Mouse (Mus musculus): ENCODE results near the gene Gm609. TPM values are rescaled to one million over a fixed set of nuclear protein-coding genes. Genes with fewer than 3 reads are reported as not detected.

Gene Gm609
- polyA plus RNA-seq, 1 experiment from 2014 or later = 0.82 TPM

DNA sequence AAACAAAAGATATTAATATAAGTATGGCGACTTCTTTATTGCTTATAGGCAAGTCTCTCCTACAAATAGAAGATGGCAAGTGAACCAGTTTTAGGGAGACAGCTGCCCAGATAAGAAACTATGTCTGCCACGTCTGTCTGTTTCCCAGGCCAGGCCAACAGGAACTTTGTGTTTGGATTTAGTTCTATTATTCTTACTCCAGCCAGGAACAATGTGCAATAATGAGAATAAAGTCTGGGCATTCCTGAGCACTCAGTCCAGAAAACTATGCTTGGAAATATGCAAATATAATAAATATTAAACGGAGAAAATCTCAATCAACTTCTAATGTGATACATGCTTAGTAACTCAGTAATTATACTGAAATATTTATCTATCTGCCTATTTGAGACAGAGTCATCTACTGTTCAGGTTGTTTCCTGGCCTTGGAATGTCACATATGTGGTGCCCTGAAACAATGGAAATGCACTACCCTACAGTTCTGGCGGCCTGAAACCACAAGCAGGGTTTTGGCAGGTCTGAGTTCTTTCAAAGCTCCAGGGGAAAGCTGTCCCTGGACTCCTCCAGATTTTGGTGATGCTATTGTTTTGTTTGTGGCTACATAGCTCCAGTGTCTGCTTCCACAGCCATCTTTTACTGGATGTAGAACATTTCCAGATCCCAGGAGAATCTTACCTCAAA is 123.3 kb downstream of the Gm609 start:
- Histone ChIP-seq H3K4me2 (no peak overlapping the region), H3K4me3 (replicated peaks) (no peak overlapping the region), H3K4me1 (no peaks in the 10 kb centered on the region), H3K27ac (no peak overlapping the region), H3K27me3 (replicated peaks) (no peaks in the 10 kb centered on the region), H3K9ac (no peak overlapping the region), H3K9me3 (no peaks in the 10 kb centered on the region), H3K36me3 (no peaks in the 10 kb centered on the region)
- WGBS = 65% methylated on average over 4 of the region's 4 CpGs
- no peak for ATAC-seq (ENCODE audit: insufficient read depth, low FRiP score, low read depth)

DNA sequence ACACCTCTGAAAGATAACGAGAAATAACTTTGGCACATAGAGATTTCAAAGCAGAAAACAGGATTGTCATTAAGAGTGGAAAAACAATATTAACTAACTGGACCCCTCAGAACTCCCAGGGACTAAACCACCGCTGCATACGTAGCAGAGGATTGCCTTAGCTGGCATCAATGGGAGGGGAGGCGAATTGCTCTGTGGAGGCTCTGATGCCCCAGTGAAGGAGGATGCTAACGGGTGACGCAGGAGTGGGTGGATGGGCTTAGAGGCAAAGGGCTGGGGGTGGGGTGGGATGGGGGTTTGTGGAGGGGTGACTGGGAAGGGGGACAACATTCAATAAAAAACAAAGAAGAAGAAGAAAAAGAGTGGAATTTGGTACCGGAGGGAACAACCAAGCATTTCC is 126.7 kb downstream of the Gm609 start:
- Histone ChIP-seq H3K27ac (no peak overlapping the region), H3K4me3 (replicated peaks) (no peak overlapping the region), H3K4me1 (no peaks in the 10 kb centered on the region), H3K9ac (no peak overlapping the region), H3K36me3 (no peaks in the 10 kb centered on the region), H3K9me3 (no peaks in the 10 kb centered on the region), H3K27me3 (replicated peaks) (no peaks in the 10 kb centered on the region), H3K4me2 (no peak overlapping the region)
- ATAC-seq (ENCODE audit: insufficient read depth, low FRiP score, low read depth) = no peak
- 72% methylated on average over 7 of the region's 7 CpGs for WGBS

DNA sequence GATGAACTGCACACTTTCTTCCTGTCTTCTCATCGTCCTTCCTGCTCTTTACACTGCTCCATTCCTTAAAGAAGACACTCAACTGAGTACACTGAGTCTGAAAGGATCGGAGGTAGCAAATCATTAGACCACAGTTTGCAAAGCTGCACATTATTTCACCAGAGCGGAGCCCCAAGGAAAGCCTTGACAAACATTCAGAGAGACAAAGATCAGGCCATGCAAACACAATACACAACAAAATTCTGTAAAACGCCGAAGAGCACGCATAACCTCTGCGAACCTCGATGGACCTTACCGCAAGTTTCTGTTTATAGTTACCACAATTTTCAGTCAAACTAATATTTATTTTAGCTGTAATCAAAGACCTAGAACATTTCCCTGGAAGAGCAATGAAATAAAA is 127.4 kb downstream of the Gm609 start:
- Histone ChIP-seq H3K9me3 (no peaks in the 10 kb centered on the region), H3K4me1 (no peaks in the 10 kb centered on the region), H3K4me3 (replicated peaks) (no peak overlapping the region), H3K4me2 (no peak overlapping the region), H3K36me3 (no peaks in the 10 kb centered on the region), H3K27me3 (replicated peaks) (no peaks in the 10 kb centered on the region), H3K9ac (no peak overlapping the region), H3K27ac (no peak overlapping the region)
- ATAC-seq (ENCODE audit: insufficient read depth, low FRiP score, low read depth) = no peak
- 38% methylated on average over 9 of the region's 9 CpGs for WGBS

DNA sequence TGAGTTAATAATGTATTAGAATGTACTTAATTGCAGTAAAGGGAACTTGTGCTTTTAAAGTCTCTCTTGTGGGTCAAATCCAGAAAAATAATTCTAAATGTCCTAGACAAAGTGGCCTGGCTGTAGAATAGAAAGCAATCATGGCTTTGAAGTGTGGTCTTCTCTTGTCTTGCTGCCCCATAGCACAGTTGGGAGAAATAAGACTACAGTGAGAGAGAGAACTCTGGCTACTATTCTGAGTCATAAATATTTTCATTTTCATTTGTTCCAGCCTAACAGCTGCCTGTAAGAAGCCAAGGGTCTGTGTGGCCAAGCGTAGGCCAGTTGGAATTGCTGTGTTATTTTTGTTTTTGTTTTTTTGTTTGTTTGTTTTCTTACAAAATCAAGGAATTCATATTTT is 128.1 kb downstream of the Gm609 start:
- Histone ChIP-seq H3K9me3 (no peaks in the 10 kb centered on the region), H3K9ac (no peak overlapping the region), H3K4me2 (no peak overlapping the region), H3K27me3 (replicated peaks) (no peaks in the 10 kb centered on the region), H3K36me3 (no peaks in the 10 kb centered on the region), H3K27ac (no peak overlapping the region), H3K4me3 (replicated peaks) (no peak overlapping the region), H3K4me1 (no peaks in the 10 kb centered on the region)
- WGBS = 94% methylated on average over 1 of the region's 1 CpGs
- ATAC-seq (ENCODE audit: insufficient read depth, low FRiP score, low read depth) = no peak

DNA sequence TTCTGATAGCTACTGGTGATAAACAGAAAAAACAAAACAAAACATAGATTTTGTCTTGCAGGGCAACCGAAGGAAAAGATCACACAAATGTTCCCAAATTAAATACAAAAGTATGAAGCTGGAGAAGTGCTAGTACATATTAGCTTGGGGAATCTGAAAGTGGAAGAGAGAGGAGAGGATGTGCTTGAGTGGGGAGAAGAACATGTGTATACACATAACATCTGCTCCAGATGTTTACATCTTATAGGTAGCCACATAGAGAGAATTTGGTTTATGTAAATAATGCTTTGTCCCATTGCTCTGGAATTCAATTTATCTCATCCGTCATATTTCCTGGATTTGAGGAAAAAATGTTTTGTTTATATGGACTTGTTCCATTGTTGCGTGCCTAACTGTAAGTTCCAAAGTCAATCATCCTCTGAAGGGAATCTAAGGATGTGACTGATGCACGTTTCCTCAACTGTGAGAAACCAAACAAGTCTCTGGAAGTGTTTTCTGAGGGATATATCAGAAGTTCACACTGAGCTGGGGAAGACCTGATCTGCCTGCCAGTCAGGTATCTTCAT is 129.2 kb downstream of the Gm609 start:
- no peaks in the 10 kb centered on the region for H3K9me3 ChIP-seq
- H3K4me2 ChIP-seq = no peak overlapping the region
- H3K9ac ChIP-seq = no peak overlapping the region
- 43% methylated on average over 4 of the region's 4 CpGs for WGBS
- no peaks in the 10 kb centered on the region for H3K27me3 ChIP-seq (replicated peaks)
- no peak for ATAC-seq (ENCODE audit: insufficient read depth, low FRiP score, low read depth)
- no peaks in the 10 kb centered on the region for H3K36me3 ChIP-seq
- no peak overlapping the region for H3K27ac ChIP-seq
- no peak overlapping the region for H3K4me3 ChIP-seq (replicated peaks)
- H3K4me1 ChIP-seq = no peaks in the 10 kb centered on the region

Other genes with a start within 250 kb of the Gm609 start
- gene Cd200, start 83.9 kb downstream of the Gm609 start, polyA plus RNA-seq (2015; fragmentation: Nextera tagmentation; extraction: Ambion mirVana) = 37.3 and 38.1 TPM in 2 replicates
- gene Gm17783, start 39.1 kb upstream of the Gm609 start, polyA plus RNA-seq (2015; fragmentation: Nextera tagmentation; extraction: Ambion mirVana) = 1.4 and 2.7 TPM in 2 replicates
- gene Slc9c1, start 42.3 kb upstream of the Gm609 start, polyA plus RNA-seq (2015; fragmentation: Nextera tagmentation; extraction: Ambion mirVana) = not detected in 2 replicates
- 0.21 and 0.63 TPM in 2 replicates for gene Gcsam, start 117.4 kb upstream of the Gm609 start, polyA plus RNA-seq (2015; fragmentation: Nextera tagmentation; extraction: Ambion mirVana)
- 2.6 and 3.2 TPM in 2 replicates for gene BC016579, start 161.1 kb upstream of the Gm609 start, polyA plus RNA-seq (2015; fragmentation: Nextera tagmentation; extraction: Ambion mirVana)
- 0.32 TPM in 1 of 2 replicates, not detected in the other for gene Tmprss7, start 200.7 kb upstream of the Gm609 start, polyA plus RNA-seq (2015; fragmentation: Nextera tagmentation; extraction: Ambion mirVana)
- gene Tagln3, start 231.6 kb upstream of the Gm609 start, polyA plus RNA-seq (2015; fragmentation: Nextera tagmentation; extraction: Ambion mirVana) = 24.4 and 27.1 TPM in 2 replicates
- 29.3 and 31.9 TPM in 2 replicates for gene Abhd10, start 250.0 kb upstream of the Gm609 start, polyA plus RNA-seq (2015; fragmentation: Nextera tagmentation; extraction: Ambion mirVana)

Measured in stomach, embryonic 15.5 days (tissue).